Mouse (Mus musculus) heart, embryonic 14.5 days (tissue): ENCODE measurements at regions not wholly inside any gene's neighbourhood (a gene's known extent, or its start where the extent isn't known, plus 50 kb on each side); places are given as distances from the start of the nearest gene placed in this dataset.

Experiments
- ATAC-seq: fragments of 200-750 bp; cut with Nextera tagmentation; 2 replicates; pipeline ENCODE4 v1.8.0; 2017; ENCODE audit warnings: low read depth, moderate TSS enrichment; ENCODE audit not compliant: insufficient number of reproducible peaks, insufficient read depth, low FRiP score
- H3K27ac ChIP-seq, 2 experiments: fragments of 200-500 bp in 1 of 2; fragments of 300-500 bp in 1 of 2; sonication (generic) in 1 of 2; replicated peaks in 1 of 2; 2 replicates each; pipeline ENCODE4 v1.5.1; 2012 to 2014; ENCODE audit warnings: low read depth in 2 of 2, low read length in 2 of 2, control low read depth in 1 of 2, mild to moderate bottlenecking in 1 of 2, mixed read lengths in 1 of 2; ENCODE audit not compliant: control insufficient read depth in 1 of 2, insufficient read depth in 1 of 2
- H3K27me3 ChIP-seq: fragments of 300-500 bp; sonication (generic); 2 replicates; pipeline ENCODE4 v1.6.1; 2014; ENCODE audit warnings: mild to moderate bottlenecking, low read length, control low read depth; ENCODE audit not compliant: control insufficient read depth, insufficient read depth
- H3K36me3 ChIP-seq: fragments of 300-500 bp; sonication (generic); 2 replicates; pipeline ENCODE4 v1.6.1; 2014; ENCODE audit warnings: mild to moderate bottlenecking, control low read depth, low read length, mixed read lengths; ENCODE audit not compliant: control insufficient read depth, insufficient read depth
- H3K4me1 ChIP-seq, 2 experiments: fragments of 200-500 bp in 1 of 2; fragments of 300-500 bp in 1 of 2; sonication (generic) in 1 of 2; 2 replicates each; pipeline ENCODE4 v1.6.1; 2012 to 2014; ENCODE audit warnings: low read length in 2 of 2, control low read depth in 1 of 2, mixed read lengths in 1 of 2; ENCODE audit not compliant: control insufficient read depth in 2 of 2, insufficient read depth in 2 of 2
- H3K4me2 ChIP-seq: fragments of 300-500 bp; sonication (generic); 2 replicates; pipeline ENCODE4 v1.6.1; 2014; ENCODE audit warnings: mild to moderate bottlenecking, low read length
- H3K4me3 ChIP-seq, 2 experiments: fragments of 200-500 bp in 1 of 2; fragments of 300-500 bp in 1 of 2; sonication (generic) in 1 of 2; 2 replicates each; pipeline ENCODE4 v1.5.1; 2012 to 2014; ENCODE audit warnings: low read length in 2 of 2, mild to moderate bottlenecking in 2 of 2, control low read depth in 1 of 2, low read depth in 1 of 2, moderate library complexity in 1 of 2; ENCODE audit not compliant: control insufficient read depth in 1 of 2, insufficient read depth in 1 of 2
- H3K9ac ChIP-seq: fragments of 300-500 bp; sonication (generic); 2 replicates; pipeline ENCODE4 v1.6.1; 2014; ENCODE audit warnings: mild to moderate bottlenecking, low read length
- H3K9me3 ChIP-seq: fragments of 300-500 bp; sonication (generic); 2 replicates; pipeline ENCODE4 v1.6.1; 2016; ENCODE audit warnings: low read length, control low read depth; ENCODE audit not compliant: control insufficient read depth
- WGBS: fragments of 180-500 bp; shearing (Covaris S2); extraction: QIAGEN DNeasy Blood & Tissue Kit; methylation state at CpG from one replicate; pipeline ENCODE4 v1.1.7; 2014; 5-methylcytosine and 5-hydroxymethylcytosine counted together

DNA sequence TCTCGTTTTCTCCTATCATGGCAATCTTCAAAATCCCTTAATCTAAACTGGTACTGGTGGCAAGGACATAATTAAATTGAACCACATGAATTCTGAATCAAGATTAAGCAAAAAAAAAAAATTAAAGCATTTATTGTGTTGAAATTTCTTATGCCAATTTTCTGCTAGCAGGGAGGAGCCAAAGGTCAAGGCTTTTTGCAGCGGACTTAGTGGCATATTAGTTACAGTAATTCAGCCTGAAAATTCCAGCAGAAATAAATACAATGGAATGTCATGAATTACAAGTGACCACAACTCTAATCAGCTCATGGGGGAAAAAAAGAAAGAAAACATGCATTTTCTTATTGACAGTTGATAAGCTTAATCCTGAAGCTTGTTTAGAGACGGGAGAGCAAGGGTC, 80.8 kb upstream of the Satb2 start:
- ATAC-seq = no peak

DNA sequence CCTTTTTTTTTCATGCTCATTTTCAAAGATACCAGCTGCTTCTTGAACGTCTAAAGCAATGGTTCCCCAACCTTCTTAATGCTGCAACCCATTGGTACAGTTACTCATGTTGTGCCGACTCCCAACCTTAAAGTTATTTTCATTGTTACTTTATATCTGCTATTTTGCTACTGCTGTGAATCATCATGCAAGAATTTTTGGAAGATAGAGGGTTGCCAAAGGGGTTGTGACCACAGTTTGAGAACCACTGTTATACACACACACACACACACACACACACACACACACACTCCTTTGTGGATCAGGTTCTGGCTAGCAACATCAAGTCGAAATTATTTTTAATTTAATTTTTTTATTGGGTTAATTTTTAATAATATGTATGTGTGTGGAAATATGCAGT, 96.8 kb upstream of the Satb2 start:
- Histone ChIP-seq H3K9me3 (no peaks in the 10 kb centered on the region), H3K27me3 (no peaks in the 10 kb centered on the region), H3K4me2 (no peak overlapping the region), H3K27ac (no peak overlapping the region), H3K9ac (no peak overlapping the region), H3K4me3 (no peak overlapping the region), H3K4me1 (no peaks in the 10 kb centered on the region), H3K36me3 (no peaks in the 10 kb centered on the region)
- no peak for ATAC-seq
- 63% methylated on average over 3 of the region's 3 CpGs for WGBS

More for the DNA sequence above, 80.8 kb upstream of the Satb2 start:
- Histone ChIP-seq H3K27me3 (no peaks in the 10 kb centered on the region), H3K9me3 (no peaks in the 10 kb centered on the region), H3K4me1 (no peaks in the 10 kb centered on the region), H3K36me3 (no peaks in the 10 kb centered on the region), H3K9ac (no peak overlapping the region), H3K4me2 (no peak overlapping the region), H3K27ac (no peak overlapping the region), H3K4me3 (no peak overlapping the region)
- 68% methylated on average over 3 of the region's 3 CpGs for WGBS

- 50% methylated on average over 8 of the region's 8 CpGs for WGBS
- no peaks in the 10 kb centered on the region for H3K4me1 ChIP-seq
- H3K4me2 ChIP-seq = no peak overlapping the region
- ATAC-seq = no peak
- no peaks in the 10 kb centered on the region for H3K27me3 ChIP-seq
- no peaks in the 10 kb centered on the region for H3K36me3 ChIP-seq
- no peak overlapping the region for H3K9ac ChIP-seq
- H3K9me3 ChIP-seq = no peaks in the 10 kb centered on the region
- H3K27ac ChIP-seq = no peak overlapping the region
- H3K4me3 ChIP-seq = no peak overlapping the region
Measured at GRCm38 (mm10) chr1:57076696-57077095, 98.2 kb upstream of the Satb2 start.

DNA sequence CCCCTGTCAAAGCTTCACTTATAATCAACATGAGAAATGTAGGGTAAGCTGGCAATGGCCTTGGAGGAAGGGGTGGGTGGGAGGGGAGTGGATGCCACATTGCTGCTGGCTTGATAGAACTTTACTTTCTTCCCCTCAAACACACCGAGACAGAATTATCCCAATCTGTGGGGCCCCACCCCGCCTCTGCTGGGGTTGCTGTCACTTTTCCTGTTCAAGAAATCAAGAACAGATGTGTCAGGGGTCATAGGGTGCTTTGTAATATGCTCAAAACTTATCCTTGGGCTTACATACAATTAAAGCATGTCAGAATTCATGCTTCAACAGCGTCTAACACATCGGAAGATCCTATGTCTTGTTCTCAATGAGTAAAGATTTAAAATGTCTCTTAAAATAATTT, 101.9 kb upstream of the Satb2 start:
- Histone ChIP-seq H3K36me3 (no peaks in the 10 kb centered on the region), H3K4me1 (no peaks in the 10 kb centered on the region), H3K4me3 (no peak overlapping the region), H3K9me3 (no peaks in the 10 kb centered on the region), H3K27me3 (no peaks in the 10 kb centered on the region), H3K27ac (no peak overlapping the region), H3K9ac (no peak overlapping the region), H3K4me2 (no peak overlapping the region)
- ATAC-seq = no peak
- 69% methylated on average over 4 of the region's 4 CpGs for WGBS

DNA sequence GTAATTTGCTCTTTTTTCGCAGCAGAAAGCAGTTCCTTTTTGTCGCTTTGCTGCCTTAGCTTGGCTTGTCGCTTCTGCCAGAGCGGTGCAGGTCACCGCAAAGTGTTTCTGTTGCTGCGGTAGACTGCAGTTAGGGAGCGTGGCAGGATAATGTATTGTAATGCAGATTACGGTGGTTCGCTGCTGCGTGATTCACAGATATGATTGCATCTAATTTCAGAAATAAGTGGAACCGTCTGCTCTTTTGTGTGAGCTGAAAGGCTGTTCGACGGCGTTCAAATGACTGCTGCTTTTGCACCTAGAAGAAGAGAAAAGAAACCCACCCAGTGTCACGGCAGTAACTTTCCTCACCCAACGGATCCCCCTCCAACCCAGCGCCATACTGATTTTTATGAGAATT, 104.7 kb upstream of the Satb2 start:
- no peaks in the 10 kb centered on the region for H3K9me3 ChIP-seq
- no peak overlapping the region for H3K4me2 ChIP-seq
- no peak overlapping the region for H3K4me3 ChIP-seq
- H3K4me1 ChIP-seq = no peaks in the 10 kb centered on the region
- H3K36me3 ChIP-seq = no peaks in the 10 kb centered on the region
- WGBS = 81% methylated on average over 17 of the region's 17 CpGs
- ATAC-seq = no peak
- H3K27me3 ChIP-seq = no peaks in the 10 kb centered on the region
- H3K9ac ChIP-seq = no peak overlapping the region
- H3K27ac ChIP-seq = no peak overlapping the region

DNA sequence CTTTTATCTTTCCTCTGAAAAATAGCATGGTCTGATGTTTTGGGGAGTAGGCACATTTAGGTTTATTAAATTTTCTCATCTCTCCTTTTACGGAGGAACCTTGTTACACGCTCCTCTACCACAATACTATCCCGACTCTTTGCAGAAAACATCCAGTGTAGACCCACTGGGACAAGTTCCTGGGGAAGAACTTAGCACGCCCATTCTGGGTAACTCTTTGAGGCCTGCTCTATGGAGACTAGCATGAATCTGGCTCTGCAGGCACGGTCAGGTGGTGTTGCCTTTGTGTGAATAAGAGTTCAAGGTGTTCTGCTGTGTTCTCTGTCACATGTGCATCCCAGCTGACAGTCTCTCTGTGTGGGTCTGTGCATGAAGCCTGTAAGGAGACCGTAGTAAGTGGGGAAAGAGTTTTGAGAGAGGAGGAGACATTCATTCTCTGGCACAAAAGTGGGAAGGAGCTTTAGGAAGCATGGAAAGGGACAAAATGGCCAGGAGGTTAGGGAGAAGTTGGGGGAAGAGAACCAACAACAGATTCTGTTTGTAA, 105.2 kb upstream of the Satb2 start:
- Histone ChIP-seq H3K36me3 (no peaks in the 10 kb centered on the region), H3K9me3 (no peaks in the 10 kb centered on the region), H3K4me3 (no peak overlapping the region), H3K4me2 (no peak overlapping the region), H3K4me1 (no peaks in the 10 kb centered on the region), H3K27me3 (no peaks in the 10 kb centered on the region), H3K27ac (no peak overlapping the region), H3K9ac (no peak overlapping the region)
- WGBS = 83% methylated on average over 6 of the region's 6 CpGs
- no peak for ATAC-seq

GRCm38 (mm10) chr1:57095361-57096247, 117.2 kb upstream of the Satb2 start:
- Histone ChIP-seq H3K36me3 (no peaks in the 10 kb centered on the region), H3K4me1 (peaks cover 11 to 16% of the 10 kb centered on the region in 2 experiments), H3K4me2 (no peak overlapping the region), H3K9me3 (no peaks in the 10 kb centered on the region), H3K27ac (no peak overlapping the region), H3K9ac (no peak overlapping the region), H3K4me3 (no peak overlapping the region), H3K27me3 (peaks cover 15% of the 10 kb centered on the region)
- 47% methylated on average over 18 of the region's 18 CpGs for WGBS
- no peak for ATAC-seq

DNA sequence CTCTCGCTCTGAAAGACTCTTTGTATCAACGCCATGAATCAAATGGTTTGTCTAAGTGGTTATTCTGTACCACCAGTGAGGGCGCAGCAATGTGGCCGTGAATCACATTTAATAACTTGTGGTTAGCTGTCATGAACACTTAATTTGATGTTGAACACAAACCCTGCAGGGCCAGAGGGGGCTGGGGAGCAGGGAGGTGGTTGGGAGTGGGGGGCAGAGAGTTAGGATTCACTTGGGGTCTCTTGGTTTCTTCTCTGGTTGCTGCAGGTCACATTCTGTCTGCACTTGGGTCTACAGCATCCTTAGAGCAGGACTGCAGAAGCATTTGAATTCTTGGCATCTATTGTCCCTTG, 117.8 kb upstream of the Satb2 start:
- no peak overlapping the region for H3K9ac ChIP-seq
- H3K9me3 ChIP-seq = no peaks in the 10 kb centered on the region
- H3K27ac ChIP-seq = no peak overlapping the region
- H3K36me3 ChIP-seq = no peaks in the 10 kb centered on the region
- no peak overlapping the region for H3K4me2 ChIP-seq
- peaks cover 11 to 16% of the 10 kb centered on the region in 2 experiments for H3K4me1 ChIP-seq
- WGBS = 69% methylated on average over 4 of the region's 4 CpGs
- peaks cover 15% of the 10 kb centered on the region for H3K27me3 ChIP-seq
- no peak overlapping the region for H3K4me3 ChIP-seq
- ATAC-seq = no peak
